Mouse (Mus musculus): Measurements from ENCODE around the gene Mad2l2. TPM values are rescaled to one million over a fixed set of nuclear protein-coding genes. Genes with fewer than 3 reads are reported as not detected.
A peak's percentile ranks its signal among the peaks of the same experiment; 100 is the strongest.

Gene Mad2l2
- polyA plus RNA-seq, 1 experiment from 2014 or later: 51.9 TPM

GRCm38 (mm10) chr4:148158436-148159348 is 28.5 kb downstream of the Mad2l2 start:
- Histone ChIP-seq H3K27me3 (ENCODE audit: insufficient read depth, poor library complexity, severe bottlenecking) (peaks cover 52% of the 10 kb centered on the region), H3K4me1 (peaks cover 36% of the 10 kb centered on the region), H3K36me3 (peaks cover 23% of the 10 kb centered on the region), H3K9me3 (no peaks in the 10 kb centered on the region), H3K4me3 (peak overlapping the region; percentile 80), H3K27ac (peak overlapping the region; percentile 90)
- WGBS: 28% methylated on average over 27 of the region's 27 CpGs
- DNase-seq (ENCODE audit: low spot score): no peak

- under 1% methylated on average over 55 of the region's 55 CpGs for WGBS
Measured at GRCm38 (mm10) chr4:148159544-148160435, 29.6 kb downstream of the Mad2l2 start.

GRCm38 (mm10) chr4:148160436-148161390 is 30.5 kb downstream of the Mad2l2 start, which contains the start of the genes Fbxo44 and Fbxo2:
Fbxo44 (minus strand) TSS chr4:148160482.
Fbxo2 (plus strand) TSS chr4:148160621.
- Histone ChIP-seq H3K4me3 (peak within 1 kb of the TSS; percentile 80), H3K27me3 (ENCODE audit: insufficient read depth, poor library complexity, severe bottlenecking) (peaks cover 72% of the 10 kb centered on the region), H3K4me1 (peaks cover 50% of the 10 kb centered on the region), H3K9me3 (no peaks in the 10 kb centered on the region), H3K36me3 (peaks cover 15% of the 10 kb centered on the region), H3K27ac (peak within 1 kb of the TSS; percentile 90)
- DNase-seq (ENCODE audit: low spot score): no peak
- WGBS: under 1% methylated on average over 43 of the region's 43 CpGs

More at GRCm38 (mm10) chr4:148159544-148160435, 29.6 kb downstream of the Mad2l2 start:
- Histone ChIP-seq H3K27me3 (ENCODE audit: insufficient read depth, poor library complexity, severe bottlenecking) (peaks cover 63% of the 10 kb centered on the region), H3K4me1 (peaks cover 47% of the 10 kb centered on the region), H3K4me3 (peak overlapping the region; percentile 80), H3K27ac (peak overlapping the region; percentile 90), H3K9me3 (no peaks in the 10 kb centered on the region), H3K36me3 (peaks cover 16% of the 10 kb centered on the region)
- DNase-seq (ENCODE audit: low spot score): peak; percentile 98

GRCm38 (mm10) chr4:148164002-148164439 is 33.8 kb downstream of the Mad2l2 start:
- DNase-seq (ENCODE audit: low spot score): peak; percentile 86
- WGBS: 0% methylated on average over 29 of the region's 29 CpGs
- no peak overlapping the region for H3K27ac ChIP-seq
- H3K9me3 ChIP-seq: no peaks in the 10 kb centered on the region
- H3K27me3 ChIP-seq (ENCODE audit: insufficient read depth, poor library complexity, severe bottlenecking): peaks cover 87% of the 10 kb centered on the region
- H3K4me1 ChIP-seq: peaks cover 56% of the 10 kb centered on the region
- H3K36me3 ChIP-seq: no peaks in the 10 kb centered on the region
- H3K4me3 ChIP-seq: peak overlapping the region; percentile 50

DNA sequence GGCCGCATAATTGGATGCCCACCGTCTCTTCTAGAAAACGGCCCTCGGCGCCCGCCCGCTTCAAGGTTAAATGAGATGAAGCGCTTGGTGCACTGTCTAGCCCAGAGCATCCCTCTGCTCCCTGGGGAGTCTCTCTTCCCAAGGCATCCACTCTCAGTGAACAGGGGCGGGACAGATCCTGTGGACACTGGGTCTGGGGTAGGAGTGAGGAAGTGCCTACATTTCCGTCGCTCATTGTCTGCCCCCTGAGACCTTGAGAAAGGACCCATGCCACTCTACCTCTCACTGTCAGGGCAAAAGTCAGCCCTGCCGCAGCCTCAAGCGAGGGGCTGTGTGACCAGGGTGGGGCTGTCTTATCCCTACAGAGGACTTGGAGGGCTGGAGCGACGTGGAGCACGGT is 34.3 kb downstream of the Mad2l2 start:
- 1% methylated on average over 16 of the region's 16 CpGs for WGBS
- Histone ChIP-seq H3K9me3 (no peaks in the 10 kb centered on the region), H3K36me3 (no peaks in the 10 kb centered on the region), H3K4me1 (peaks cover 54% of the 10 kb centered on the region), H3K27me3 (ENCODE audit: insufficient read depth, poor library complexity, severe bottlenecking) (peaks cover 90% of the 10 kb centered on the region), H3K4me3 (peak overlapping the region; percentile 50), H3K27ac (no peak overlapping the region)
- no peak for DNase-seq (ENCODE audit: low spot score)

- no peak for DNase-seq (ENCODE audit: low spot score)
- WGBS: 11% methylated on average over 17 of the region's 17 CpGs
- Histone ChIP-seq H3K27ac (no peak overlapping the region), H3K27me3 (ENCODE audit: insufficient read depth, poor library complexity, severe bottlenecking) (peaks cover 94% of the 10 kb centered on the region), H3K4me1 (peaks cover 48% of the 10 kb centered on the region), H3K4me3 (no peak overlapping the region), H3K9me3 (no peaks in the 10 kb centered on the region), H3K36me3 (no peaks in the 10 kb centered on the region)
Measured at GRCm38 (mm10) chr4:148165551-148165950, 35.4 kb downstream of the Mad2l2 start.

DNA sequence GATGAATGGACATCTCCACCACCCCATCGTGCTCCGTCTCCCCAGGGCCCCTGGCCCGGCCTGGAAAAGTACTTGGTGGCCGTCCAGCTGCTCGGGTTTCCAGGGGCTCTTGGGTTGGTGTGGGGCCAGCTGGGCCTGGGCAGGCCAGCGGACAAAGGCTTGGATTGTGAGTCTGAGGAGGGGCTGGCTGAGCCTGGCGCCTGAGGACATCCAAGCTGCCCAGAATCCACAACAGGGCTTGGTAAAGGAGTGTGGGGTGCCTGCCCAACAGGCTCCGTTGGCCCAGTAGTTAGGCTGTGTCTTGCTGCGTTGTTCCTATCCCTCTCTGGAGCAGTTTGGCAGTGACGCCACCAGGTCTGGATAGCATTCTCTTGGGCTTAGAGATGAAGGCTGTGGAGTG is 36.2 kb downstream of the Mad2l2 start:
- Histone ChIP-seq H3K36me3 (no peaks in the 10 kb centered on the region), H3K9me3 (no peaks in the 10 kb centered on the region), H3K4me1 (peaks cover 39% of the 10 kb centered on the region), H3K27me3 (ENCODE audit: insufficient read depth, poor library complexity, severe bottlenecking) (peaks cover 93% of the 10 kb centered on the region), H3K4me3 (peak overlapping the region; percentile 12; the same call in 1 of the 2 replicates), H3K27ac (no peak overlapping the region)
- WGBS: 10% methylated on average over 10 of the region's 10 CpGs
- no peak for DNase-seq (ENCODE audit: low spot score)

DNA sequence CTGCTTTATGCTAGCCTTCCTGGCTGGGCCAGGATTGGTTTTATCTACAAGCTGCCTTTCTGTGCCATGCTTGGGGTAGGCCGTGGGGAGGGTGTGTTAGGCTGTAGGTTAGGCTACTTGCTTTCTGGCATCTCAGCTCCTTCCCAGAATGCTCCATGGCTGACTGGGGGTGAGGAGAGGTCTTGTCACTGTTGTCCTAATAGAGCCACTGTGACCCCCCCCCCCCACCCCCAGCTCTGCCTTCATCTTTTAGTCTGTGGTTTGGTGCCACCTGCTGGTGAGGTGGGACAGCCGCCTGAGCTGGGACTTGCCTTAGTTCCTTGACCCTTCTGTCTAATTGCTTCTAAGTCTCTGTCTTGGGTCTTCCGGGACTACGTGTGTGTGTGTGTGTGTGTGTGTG is 36.8 kb downstream of the Mad2l2 start:
- Histone ChIP-seq H3K36me3 (no peaks in the 10 kb centered on the region), H3K4me3 (peak overlapping the region; percentile 12; the same call in 1 of the 2 replicates), H3K9me3 (no peaks in the 10 kb centered on the region), H3K4me1 (peaks cover 39% of the 10 kb centered on the region), H3K27ac (no peak overlapping the region), H3K27me3 (ENCODE audit: insufficient read depth, poor library complexity, severe bottlenecking) (peaks cover 93% of the 10 kb centered on the region)
- WGBS: 19% methylated on average over 4 of the region's 4 CpGs
- no peak for DNase-seq (ENCODE audit: low spot score)

GRCm38 (mm10) chr4:148168287-148168686 is 38.1 kb downstream of the Mad2l2 start:
- Histone ChIP-seq H3K27ac (no peak overlapping the region), H3K9me3 (no peaks in the 10 kb centered on the region), H3K27me3 (ENCODE audit: insufficient read depth, poor library complexity, severe bottlenecking) (peaks cover 93% of the 10 kb centered on the region), H3K4me1 (peaks cover 39% of the 10 kb centered on the region), H3K36me3 (no peaks in the 10 kb centered on the region), H3K4me3 (no peak overlapping the region)
- WGBS: 24% methylated on average over 7 of the region's 7 CpGs
- no peak for DNase-seq (ENCODE audit: low spot score)

DNA sequence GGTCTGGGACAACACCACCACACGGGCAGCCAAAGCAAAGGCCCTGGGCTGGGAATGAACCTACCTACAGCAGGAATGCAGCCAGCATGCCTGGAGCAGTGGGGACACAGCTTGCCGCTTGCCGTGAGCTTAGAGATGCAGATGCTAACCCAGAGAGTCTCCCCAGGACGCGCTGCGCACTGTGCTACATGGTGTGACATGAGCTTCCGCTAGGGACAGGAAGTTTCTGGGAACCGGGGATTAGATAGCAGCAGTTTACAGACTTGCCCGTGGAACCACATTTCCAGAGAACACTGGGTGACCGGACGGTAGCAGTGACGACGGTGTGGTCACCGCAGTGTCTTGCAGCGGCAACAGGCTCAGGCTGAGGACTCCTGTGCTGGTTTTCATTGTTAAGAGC is 39.4 kb downstream of the Mad2l2 start:
- peaks cover 93% of the 10 kb centered on the region for H3K27me3 ChIP-seq (ENCODE audit: insufficient read depth, poor library complexity, severe bottlenecking)
- peaks cover 26% of the 10 kb centered on the region for H3K4me1 ChIP-seq
- no peak for DNase-seq (ENCODE audit: low spot score)
- 16% methylated on average over 15 of the region's 15 CpGs for WGBS
- no peaks in the 10 kb centered on the region for H3K9me3 ChIP-seq
- no peak overlapping the region for H3K27ac ChIP-seq
- no peaks in the 10 kb centered on the region for H3K36me3 ChIP-seq
- no peak overlapping the region for H3K4me3 ChIP-seq

GRCm38 (mm10) chr4:148170842-148171241 is 40.7 kb downstream of the Mad2l2 start:
- Histone ChIP-seq H3K27me3 (ENCODE audit: insufficient read depth, poor library complexity, severe bottlenecking) (peaks cover 93% of the 10 kb centered on the region), H3K27ac (no peak overlapping the region), H3K9me3 (no peaks in the 10 kb centered on the region), H3K4me3 (no peak overlapping the region), H3K36me3 (no peaks in the 10 kb centered on the region), H3K4me1 (peaks cover 19% of the 10 kb centered on the region)
- DNase-seq (ENCODE audit: low spot score): no peak
- WGBS: 4% methylated on average over 2 of the region's 2 CpGs

GRCm38 (mm10) chr4:148171261-148171660 is 41.1 kb downstream of the Mad2l2 start:
- Histone ChIP-seq H3K4me1 (peaks cover 15% of the 10 kb centered on the region; the same call in 1 of the 2 replicates), H3K27ac (no peak overlapping the region), H3K4me3 (no peak overlapping the region), H3K36me3 (no peaks in the 10 kb centered on the region), H3K27me3 (ENCODE audit: insufficient read depth, poor library complexity, severe bottlenecking) (peaks cover 93% of the 10 kb centered on the region), H3K9me3 (no peaks in the 10 kb centered on the region)
- no peak for DNase-seq (ENCODE audit: low spot score)
- WGBS: 30% methylated on average over 3 of the region's 3 CpGs

All from heart, embryonic 10.5 days (tissue).